Mouse (Mus musculus) C2C12 (cell line): ENCODE measurements around the gene Cecr2. TPM values are rescaled to one million over a fixed set of nuclear protein-coding genes. Genes with fewer than 3 reads are reported as not detected.
"Not testable (repeated sequence)": the region's sequence is repeated elsewhere in the genome, so short reads cannot be mapped to it uniquely, and the experiment has no call there.

Experiments
- H3K27me3 ChIP-seq: one replicate; pipeline ENCODE4 v1.6.1; 2011; ENCODE audit not compliant: control insufficient read depth, insufficient read depth, insufficient read length
- H3K36me3 ChIP-seq: one replicate; pipeline ENCODE4 v1.6.1; 2011; ENCODE audit not compliant: control insufficient read depth, insufficient read depth
- H3K4me3 ChIP-seq: one replicate; pipeline ENCODE4 v1.5.1; 2011; ENCODE audit warnings: mild to moderate bottlenecking, control low read depth; ENCODE audit not compliant: poor library complexity, insufficient read depth, severe bottlenecking
- H3K79me2 ChIP-seq: one replicate; pipeline ENCODE4 v1.6.1; 2011; ENCODE audit not compliant: control insufficient read depth, insufficient read depth
- H3K79me3 ChIP-seq: one replicate; pipeline ENCODE4 v1.6.1; 2011; ENCODE audit warnings: low read depth, control low read depth
- H3ac ChIP-seq: one replicate; pipeline ENCODE3; 2011; ENCODE audit warnings: low read depth; ENCODE audit not compliant: control insufficient read depth, insufficient read length
- CEBPB ChIP-seq: IDR thresholded peaks from one replicate; pipeline ENCODE4 v1.6.1; 2011; ENCODE audit warnings: low read depth, mild to moderate bottlenecking, control low read depth, moderate library complexity
- CTCF ChIP-seq: IDR thresholded peaks from one replicate; pipeline ENCODE4 v1.5.1; 2011; ENCODE audit not compliant: control insufficient read depth, insufficient read depth, insufficient read length
- FOSL1 ChIP-seq: IDR thresholded peaks from one replicate; pipeline ENCODE4 v1.8.0; 2011; ENCODE audit warnings: mild to moderate bottlenecking, low read length; ENCODE audit not compliant: poor library complexity, insufficient read depth, severe bottlenecking
- MAX ChIP-seq: IDR thresholded peaks from one replicate; pipeline ENCODE4 v1.6.1; 2011; ENCODE audit warnings: mild to moderate bottlenecking, control low read depth
- MYOD1 ChIP-seq: IDR thresholded peaks from one replicate; pipeline ENCODE4 v1.6.1; 2011; ENCODE audit warnings: low read depth; ENCODE audit not compliant: control insufficient read depth, insufficient read length
- MYOG ChIP-seq: IDR thresholded peaks from one replicate; pipeline ENCODE4 v1.6.1; 2011; ENCODE audit not compliant: control insufficient read depth, insufficient read length; ENCODE audit errors: extremely low read depth
- USF1 ChIP-seq: IDR thresholded peaks from one replicate; pipeline ENCODE4 v1.6.1; 2011; ENCODE audit warnings: low read depth, mild to moderate bottlenecking, control low read depth, moderate library complexity
- polyA plus RNA-seq: library from polyadenylated mRNA; unstranded; fragments of >200 nt; fragmentation: generic; extraction: Trizol; gene quantifications from one replicate; pipeline ENCODE4 v1.2.1, GENCODE M21; 2012; ENCODE audit warnings: missing spikeins

Cecr2 gene
- polyA plus RNA-seq, 1 experiment: 0.01 TPM

DNA sequence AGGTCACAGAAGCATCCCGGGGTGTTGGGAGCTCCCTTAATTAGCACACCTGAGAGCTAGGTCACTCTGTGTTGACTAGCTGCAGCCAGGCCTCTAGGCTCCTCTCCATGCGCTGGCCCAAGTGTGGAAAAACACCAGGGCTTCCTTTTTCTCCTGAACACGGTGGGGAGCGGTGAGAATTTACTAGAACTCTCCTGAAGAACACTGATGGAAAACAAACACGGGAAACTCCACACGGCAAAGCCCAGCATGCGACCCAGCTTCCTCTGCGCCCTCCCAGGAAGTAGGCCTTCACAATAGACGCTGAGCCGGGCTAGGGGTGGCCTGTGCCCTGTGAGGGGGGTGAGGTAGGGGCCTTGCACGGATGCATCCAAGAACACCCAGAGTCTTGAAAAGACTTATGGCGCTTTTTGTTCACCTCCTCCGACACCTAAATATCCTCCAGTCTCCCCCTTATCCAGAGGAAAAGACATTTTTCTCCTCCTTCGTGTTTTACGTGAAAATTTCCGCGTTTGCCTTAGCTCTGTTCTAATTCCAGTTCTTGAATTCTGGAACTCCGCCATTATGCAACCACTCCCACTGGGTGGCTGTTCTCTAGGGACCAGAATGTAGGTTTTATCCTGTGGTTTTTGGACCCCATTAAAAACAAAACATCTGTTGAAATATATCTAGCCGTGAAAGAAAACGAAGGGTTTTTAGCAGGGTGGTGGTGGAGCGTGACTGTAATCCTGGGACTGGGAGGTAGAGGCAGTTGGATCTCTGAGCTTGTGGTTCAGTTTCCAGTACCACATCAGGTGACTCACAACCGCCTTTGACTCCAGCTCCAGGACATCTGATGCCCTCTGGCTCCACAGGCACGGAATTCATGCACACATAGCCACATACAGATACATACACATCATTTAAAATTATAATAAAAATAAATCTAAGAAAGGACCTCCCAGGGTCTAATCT is 21.5 kb upstream of the Cecr2 start:
- TF ChIP-seq FOSL1: peak; percentile 29
- no peak for TF ChIP-seq MAX
- no peak for TF ChIP-seq MYOG
- no peak for TF ChIP-seq CTCF
- TF ChIP-seq USF1: peak; percentile 56
- TF ChIP-seq MYOD1: peak; percentile 71
- peak; percentile 16 for TF ChIP-seq CEBPB
- H3K4me3 ChIP-seq: no peak overlapping the region
- no peaks in the 10 kb centered on the region for H3K79me3 ChIP-seq

DNA sequence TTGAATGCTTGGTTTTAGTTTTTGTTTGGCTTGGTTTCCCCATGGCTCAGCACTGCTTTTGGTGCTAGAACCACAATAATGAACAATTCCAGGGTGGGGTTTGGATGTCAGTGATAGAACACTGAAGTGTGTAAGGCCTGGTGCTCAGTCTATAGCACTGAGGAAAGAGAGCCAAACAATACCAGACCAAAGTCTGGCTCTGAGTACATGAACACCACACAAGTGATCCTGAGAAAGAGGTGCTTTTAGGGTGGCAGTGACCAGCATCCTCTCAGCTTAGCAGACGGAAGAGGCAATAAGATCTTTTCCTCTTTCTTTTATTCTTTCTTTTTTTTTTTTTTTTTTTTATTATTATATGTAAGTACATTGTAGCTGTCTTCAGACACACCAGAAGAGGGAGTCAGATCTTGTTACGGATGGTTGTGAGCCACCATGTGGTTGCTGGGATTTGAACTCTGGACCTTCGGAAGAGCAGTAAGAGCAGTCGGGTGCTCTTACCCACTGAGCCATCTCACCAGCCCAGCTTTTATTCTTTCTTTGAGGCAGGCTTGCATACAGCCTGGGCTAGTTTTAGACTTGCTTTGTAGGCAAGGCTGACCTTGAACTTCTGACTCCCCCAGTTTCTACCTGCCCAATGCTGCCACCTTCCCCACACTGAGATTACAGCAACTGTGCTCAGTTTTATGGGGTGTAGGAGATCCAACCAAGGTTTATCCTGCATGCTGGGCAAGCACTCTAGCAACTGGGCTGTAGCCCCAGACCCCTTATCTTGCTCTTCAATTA is 18.7 kb upstream of the Cecr2 start:
- not testable (repeated sequence) for H3K79me2 ChIP-seq, H3K27me3 ChIP-seq, H3K36me3 ChIP-seq, H3K4me3 ChIP-seq, H3ac ChIP-seq, H3K79me3 ChIP-seq

More for the DNA sequence above, 21.5 kb upstream of the Cecr2 start:
- Histone ChIP-seq H3K36me3 (no peaks in the 10 kb centered on the region), H3ac (no peak overlapping the region), H3K79me2 (no peaks in the 10 kb centered on the region), H3K27me3 (no peaks in the 10 kb centered on the region)

- Histone ChIP-seq H3K27me3 (no peaks in the 10 kb centered on the region), H3K36me3 (no peaks in the 10 kb centered on the region), H3K79me2 (no peaks in the 10 kb centered on the region), H3K79me3 (no peaks in the 10 kb centered on the region), H3K4me3 (no peak overlapping the region), H3ac (no peak overlapping the region)
- TF ChIP-seq CTCF: no peak
- no peak for TF ChIP-seq MAX
- TF ChIP-seq FOSL1: no peak
- TF ChIP-seq USF1: no peak
- no peak for TF ChIP-seq MYOG
- no peak for TF ChIP-seq MYOD1
- no peak for TF ChIP-seq CEBPB
These were observed 18.0 kb upstream of the Cecr2 start for GRCm38 (mm10) chr6:120648205-120648604.

GRCm38 (mm10) chr6:120652666-120653065 is 13.5 kb upstream of the Cecr2 start:
- H3K79me3 ChIP-seq: no peaks in the 10 kb centered on the region
- H3K27me3 ChIP-seq: no peaks in the 10 kb centered on the region
- no peak overlapping the region for H3ac ChIP-seq
- no peak overlapping the region for H3K4me3 ChIP-seq
- no peaks in the 10 kb centered on the region for H3K36me3 ChIP-seq
- TF ChIP-seq USF1: no peak
- no peak for TF ChIP-seq MYOG
- TF ChIP-seq CTCF: no peak
- TF ChIP-seq MAX: no peak
- no peak for TF ChIP-seq CEBPB
- no peak for TF ChIP-seq FOSL1
- TF ChIP-seq MYOD1: no peak
- H3K79me2 ChIP-seq: no peaks in the 10 kb centered on the region

GRCm38 (mm10) chr6:120655702-120656101 is 10.5 kb upstream of the Cecr2 start:
- Histone ChIP-seq H3K4me3 (no peak overlapping the region), H3K79me2 (no peaks in the 10 kb centered on the region), H3ac (no peak overlapping the region), H3K27me3 (peaks cover 6% of the 10 kb centered on the region), H3K79me3 (no peaks in the 10 kb centered on the region), H3K36me3 (no peaks in the 10 kb centered on the region)
- TF ChIP-seq MYOG: no peak
- TF ChIP-seq CEBPB: no peak
- no peak for TF ChIP-seq USF1
- no peak for TF ChIP-seq FOSL1
- no peak for TF ChIP-seq MAX
- TF ChIP-seq CTCF: no peak
- no peak for TF ChIP-seq MYOD1

DNA sequence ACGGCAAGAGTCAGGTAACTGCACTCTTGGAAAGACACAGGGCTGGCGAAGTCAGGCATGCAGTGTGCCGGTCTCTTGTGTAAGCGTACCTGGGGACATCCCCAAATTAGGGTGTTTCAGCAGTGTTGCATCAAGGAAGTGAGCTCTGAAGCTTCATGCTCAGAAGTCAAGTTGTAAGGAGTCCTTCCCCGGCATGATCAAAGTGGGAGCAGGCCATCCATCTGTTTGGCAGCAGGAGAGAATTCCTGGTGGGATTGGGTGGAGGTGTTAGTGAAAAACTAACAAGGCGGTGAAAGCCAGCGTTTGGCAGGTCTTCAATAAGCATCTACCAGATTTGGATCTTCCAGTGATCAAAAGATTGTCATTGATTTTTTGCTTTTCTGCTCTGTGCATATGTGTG is 7.3 kb upstream of the Cecr2 start:
- no peak for TF ChIP-seq USF1
- no peak for TF ChIP-seq FOSL1
- TF ChIP-seq MYOD1: no peak
- TF ChIP-seq MAX: no peak
- TF ChIP-seq MYOG: no peak
- TF ChIP-seq CEBPB: no peak
- no peak for TF ChIP-seq CTCF
- Histone ChIP-seq H3K79me3 (no peaks in the 10 kb centered on the region), H3K4me3 (no peak overlapping the region), H3K27me3 (peaks cover 25% of the 10 kb centered on the region), H3ac (no peak overlapping the region), H3K36me3 (no peaks in the 10 kb centered on the region), H3K79me2 (no peaks in the 10 kb centered on the region)
